Mouse (Mus musculus): ENCODE data around the gene Zfp523.
"Not testable (repeated sequence)": the region's sequence is repeated elsewhere in the genome, so short reads cannot be mapped to it uniquely, and the experiment has no call there.

The Zfp523 gene

DNA sequence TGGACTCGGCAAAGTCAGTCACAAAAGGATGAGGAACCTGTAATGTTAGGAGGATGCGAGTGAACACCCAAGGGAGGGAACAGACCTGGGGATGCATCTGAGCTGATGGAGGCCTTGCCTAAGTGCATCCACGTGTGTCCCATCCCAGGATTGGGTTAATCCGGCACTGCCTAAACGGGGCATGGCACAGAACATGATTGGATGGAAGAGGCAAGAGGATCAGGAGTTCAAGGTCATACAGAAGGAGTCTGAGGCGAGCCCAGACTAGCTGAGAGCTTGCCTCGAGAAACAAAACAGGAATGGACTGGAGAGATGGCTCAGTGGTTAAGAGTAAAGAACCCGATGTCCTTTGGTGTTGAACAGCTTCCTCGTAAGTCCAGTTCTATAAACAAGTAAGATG lies 35.5 kb downstream of the Zfp523 start:
- DNase-seq = no peak

DNA sequence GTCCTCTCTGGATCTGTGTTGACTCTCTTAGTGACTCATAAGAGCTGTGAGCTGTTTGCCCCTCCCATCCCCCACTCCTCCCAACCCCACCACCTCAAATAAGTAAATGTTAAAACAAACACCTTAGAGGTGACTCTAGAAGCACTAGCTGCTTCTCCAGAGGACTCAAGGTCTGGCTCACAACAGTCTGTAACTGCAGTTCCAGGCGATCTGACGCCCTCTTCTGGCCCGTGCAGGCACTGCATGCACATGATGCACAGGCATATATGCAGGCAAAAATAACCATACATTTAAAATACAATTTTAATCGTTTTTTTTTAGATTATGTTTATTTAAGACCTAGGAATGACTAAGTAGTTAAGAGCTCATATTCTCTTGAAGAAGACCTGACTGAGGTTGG lies 36.3 kb downstream of the Zfp523 start:
- peak; percentile 66 to 72 for DNase-seq

DNA sequence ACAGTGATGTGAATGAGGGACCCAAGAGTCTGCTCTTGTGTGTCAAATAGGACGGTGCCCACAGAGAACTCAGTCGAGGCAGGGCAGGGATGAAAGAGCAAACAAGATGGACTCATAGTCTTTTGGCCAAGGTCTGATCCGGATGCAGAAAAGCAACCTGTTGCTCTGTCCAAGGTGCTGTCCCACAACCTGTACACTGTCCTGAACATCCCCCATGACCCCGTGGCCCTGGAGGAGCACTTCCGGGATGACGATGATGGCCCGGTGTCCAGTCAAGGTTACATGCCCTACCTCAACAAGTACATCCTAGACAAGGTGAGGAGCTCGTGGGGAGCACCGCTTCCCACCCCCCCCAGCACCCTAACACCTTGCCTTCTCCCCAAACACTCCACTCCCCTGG lies 39.9 kb downstream of the Zfp523 start:
- no peak for DNase-seq

DNA sequence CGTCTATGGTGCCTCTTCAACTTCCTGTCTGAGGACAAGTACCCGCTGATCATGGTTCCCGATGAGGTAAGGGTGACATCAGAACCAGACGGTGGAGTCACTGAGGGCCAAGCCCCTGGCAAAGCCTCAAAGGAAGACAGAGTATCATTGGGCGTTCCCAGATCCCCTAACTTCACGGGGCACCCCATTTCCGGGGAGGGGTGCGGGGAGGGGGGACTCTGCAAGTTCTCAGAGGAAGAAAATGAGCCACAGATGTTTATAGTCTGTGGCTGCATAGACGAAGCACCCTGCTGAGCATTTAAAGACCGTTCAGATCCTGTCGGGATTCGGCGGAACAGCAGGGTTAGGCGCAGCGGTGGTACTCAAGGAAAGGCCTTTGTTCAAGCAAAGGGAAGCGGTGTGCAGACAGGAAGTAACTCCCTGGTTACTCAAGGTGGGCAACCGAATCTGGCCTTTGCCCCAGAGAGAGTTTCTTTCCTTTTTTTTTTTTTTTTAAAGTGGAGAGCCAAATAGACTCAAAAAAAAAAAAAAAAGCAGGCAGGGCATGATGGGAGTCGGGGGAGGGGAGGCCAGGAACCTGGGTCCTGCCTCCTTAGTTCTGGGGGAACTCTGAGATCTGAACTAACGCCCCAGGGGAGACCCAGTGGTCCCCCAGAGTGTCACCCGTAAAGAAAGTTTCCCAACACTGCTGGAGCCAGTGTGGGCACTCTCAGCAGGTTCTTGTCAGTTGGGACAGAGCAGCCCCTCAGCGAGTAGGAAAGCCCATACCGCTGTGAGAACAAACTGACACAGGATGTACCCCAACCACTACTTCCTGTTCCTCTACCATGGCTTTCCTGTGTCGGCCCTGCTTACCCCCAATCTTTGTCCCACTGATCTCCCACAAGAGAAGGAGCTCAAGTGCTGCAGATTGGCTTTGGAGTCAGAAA lies 41.1 kb downstream of the Zfp523 start:
- DNase-seq = peak; percentile 57 to 61

DNA sequence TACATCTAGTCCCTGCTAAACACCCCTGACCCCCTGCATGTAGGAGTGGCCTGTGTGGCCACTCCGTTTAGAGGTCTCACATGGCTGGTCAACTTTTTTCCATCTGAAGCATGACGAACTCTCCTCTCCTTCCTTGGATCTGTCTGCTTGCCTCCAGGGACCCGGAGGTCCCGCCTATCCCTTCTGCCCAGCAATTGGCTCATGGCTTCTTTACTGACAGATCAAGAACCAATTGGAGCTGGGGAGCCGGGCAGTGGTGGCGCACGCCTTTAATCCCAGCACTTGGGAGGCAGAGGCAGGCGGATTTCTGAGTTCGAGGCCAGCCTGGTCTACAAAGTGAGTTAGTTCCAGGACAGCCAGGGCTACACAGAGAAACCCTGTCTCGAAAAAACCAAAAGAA lies 45.5 kb downstream of the Zfp523 start:
- DNase-seq = not testable (repeated sequence)

DNA sequence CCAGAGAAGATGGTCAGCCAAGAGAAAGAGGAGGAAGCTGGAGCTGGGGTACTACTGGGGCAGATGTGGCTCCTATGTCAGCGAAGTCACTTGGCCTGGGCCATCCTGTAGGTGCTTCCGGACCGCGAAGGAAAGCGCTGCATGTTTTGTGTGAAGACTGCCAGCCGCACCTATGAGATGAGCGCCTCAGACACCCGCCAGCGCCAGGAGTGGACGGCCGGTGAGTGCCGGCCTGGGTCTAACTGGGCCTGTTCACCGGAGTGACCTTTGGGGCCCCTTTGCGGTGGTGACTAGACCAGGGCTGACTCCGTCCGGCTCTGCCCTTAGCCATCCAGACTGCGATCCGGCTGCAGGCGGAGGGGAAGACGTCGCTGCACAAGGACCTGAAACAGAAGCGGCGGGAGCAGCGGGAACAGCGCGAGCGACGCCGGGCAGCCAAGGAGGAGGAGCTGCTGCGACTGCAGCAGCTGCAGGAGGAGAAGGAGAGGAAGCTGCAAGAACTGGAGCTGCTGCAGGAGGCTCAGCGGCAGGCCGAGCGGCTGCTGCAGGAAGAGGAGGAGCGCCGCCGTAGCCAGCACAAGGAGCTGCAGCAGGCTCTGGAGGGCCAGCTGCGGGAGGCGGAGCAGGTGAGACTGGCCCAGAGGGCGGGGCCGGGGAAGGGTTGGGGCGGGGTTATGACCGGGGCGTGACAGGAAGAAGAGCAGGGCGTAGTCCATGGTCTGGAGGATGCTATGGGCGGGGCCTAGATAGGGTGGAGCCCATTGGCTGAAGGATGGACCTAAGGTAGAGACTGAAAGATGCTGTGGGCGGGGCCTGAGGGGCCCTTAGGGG lies 46.8 kb downstream of the Zfp523 start:
- peak; percentile 96 to 97 for DNase-seq

DNA sequence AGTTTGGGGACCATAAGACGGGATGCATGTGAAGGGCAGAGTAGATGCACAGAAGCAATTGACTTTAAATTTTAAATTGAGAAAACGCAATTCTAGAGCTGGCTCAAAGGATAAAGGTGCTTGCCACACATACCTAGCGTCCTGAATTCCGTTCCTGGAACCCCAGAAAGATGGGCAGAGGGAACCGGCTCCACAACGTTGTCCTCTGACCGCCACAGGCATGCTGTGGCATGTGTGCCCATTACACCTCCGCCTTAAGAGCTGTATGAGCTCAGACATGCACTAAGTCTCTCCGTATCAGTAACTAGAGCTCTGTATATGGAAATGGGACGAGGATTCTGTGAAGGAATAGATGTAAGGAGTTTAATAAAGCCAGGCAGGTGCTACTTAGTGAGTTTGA lies 47.7 kb downstream of the Zfp523 start:
- DNase-seq = no peak

DNA sequence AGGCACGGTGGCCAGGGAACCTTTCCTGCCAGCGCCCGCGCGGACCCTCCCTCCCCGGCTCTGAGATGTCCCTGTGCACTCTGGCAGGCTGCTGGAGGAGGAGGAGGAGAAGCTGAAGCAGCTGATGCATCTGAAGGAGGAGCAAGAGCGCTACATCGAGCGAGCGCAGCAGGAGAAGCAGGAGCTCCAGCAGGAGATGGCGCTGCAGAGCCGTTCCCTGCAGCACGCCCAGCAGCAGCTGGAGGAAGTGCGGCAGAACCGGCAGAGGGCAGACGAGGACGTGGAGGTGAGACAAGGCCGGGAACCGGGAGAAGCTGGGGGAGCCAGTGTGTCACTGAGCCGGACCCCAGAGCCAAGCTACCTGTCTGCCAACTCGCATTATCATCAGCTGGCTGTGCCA lies 49.1 kb downstream of the Zfp523 start:
- DNase-seq = peak; percentile 74 to 78

DNA sequence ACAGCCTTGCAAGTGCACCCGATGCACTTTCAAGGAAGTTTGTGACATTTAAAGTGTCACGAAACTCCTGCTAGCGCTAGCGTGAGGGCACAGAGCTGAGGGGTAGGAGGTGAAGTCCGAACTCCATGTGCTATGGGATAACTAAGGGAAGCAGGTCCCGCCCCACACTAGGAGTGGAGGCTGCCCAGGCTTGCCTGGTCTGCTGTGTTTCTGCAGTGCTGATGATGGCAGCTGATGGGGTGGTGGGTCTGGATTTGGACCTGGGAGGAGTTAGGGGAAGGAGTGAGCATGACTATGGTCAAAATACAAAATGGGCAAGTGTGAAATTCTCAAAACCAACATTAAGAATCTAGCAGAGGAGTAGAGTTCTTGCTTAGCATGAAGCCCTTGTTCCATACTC lies 53.6 kb downstream of the Zfp523 start:
- DNase-seq = no peak

DNA sequence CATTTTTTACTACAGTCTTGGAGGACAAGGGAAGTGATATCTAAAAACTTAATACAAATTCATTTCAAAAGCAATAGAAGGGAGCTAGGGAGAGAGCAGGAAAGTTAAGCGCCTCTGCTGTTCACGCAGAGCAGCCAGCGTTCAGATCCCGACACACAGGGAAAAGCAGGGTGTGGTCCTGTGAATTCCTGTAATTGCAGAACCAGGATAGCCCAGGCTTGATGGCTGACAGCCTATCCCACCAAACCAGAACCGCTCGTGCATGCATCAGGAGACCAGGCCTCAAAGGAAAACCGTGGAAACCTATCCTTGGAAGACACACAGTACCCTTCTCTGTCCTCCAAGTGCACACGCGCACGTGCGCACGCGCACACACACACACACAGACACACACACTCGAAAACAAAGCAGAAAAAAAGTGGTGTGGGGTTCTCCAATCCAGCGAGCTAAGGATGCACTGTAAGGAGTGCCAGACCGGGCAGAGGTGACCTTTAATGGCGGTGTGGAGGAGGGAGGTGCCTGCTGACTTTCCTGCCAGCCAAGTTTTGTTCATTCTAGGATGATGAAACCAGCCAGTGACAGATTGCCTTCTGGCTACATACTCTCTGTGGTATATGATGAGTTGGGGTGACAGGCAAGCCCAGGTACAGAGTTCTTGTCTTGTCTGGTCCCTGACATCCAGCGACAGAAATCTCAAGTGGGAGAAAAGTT lies 54.3 kb downstream of the Zfp523 start:
- no peak for DNase-seq

DNA sequence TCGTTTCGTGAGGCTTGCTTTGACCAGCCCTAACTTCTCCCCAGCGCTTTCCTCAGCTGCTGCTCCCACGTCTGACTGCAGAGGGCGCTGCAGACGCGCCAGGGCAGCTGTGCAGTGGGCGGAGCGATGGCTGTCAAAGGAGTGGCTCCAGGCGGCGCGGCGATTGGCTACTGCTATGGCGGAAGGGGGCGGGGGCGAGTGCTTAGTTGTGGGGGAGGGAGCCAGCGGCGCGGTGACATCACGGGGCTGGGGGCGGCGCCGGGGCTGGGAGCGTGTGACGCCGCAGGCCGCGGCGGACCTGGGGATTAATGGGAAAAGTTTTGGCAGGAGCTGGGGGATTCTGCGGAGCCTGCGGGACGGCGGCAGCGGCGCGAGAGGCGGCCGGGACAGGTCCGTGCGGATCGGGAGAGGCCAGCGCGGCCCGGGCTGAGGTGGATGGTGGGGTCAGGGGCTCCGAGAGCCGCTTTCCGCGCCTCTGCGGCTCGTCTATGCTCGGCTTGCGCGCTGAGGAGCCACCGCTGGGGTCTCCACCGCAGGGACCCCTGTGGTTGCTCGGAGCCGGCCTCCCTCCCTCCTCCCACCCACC lies 55.6 kb downstream of the Zfp523 start, which contains the start of gene Ppard:
Gene Ppard, plus strand, starts transcription at position 226 of the 586 bp plus-strand sequence.
- peak; percentile 97 to 98 for DNase-seq

DNA sequence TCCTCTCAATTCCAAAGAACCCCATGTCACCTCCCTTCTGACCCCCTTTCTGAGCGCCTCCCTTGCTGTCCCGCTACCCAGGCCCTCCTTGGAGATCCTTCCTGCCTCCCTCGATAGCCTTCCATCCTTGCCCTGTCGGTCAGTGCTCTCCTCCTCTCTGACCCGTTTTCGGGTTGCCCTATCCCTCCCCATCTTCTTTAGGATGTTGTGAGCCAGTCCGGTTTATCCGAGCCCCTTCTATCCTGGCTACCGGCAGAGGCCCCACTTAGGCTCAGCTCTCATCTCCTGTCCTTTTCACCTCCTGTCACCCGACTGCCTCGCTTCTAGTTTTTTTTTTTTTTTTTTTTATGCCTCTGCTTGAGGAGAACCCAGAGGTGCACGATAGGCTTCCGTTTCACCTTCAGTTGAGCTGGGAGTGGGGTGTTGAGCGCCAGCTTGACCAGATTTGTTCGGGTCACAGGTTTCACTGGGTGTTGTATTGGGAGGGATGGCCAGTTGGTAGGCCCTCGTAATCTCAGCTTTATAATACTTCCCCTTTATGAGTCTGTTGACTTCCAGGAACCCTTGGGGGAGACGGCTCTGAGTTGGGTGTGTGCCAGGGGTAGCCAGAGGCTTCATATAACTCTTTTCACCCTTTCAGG lies 56.3 kb downstream of the Zfp523 start:
- peak; percentile 56 to 65 for DNase-seq

DNA sequence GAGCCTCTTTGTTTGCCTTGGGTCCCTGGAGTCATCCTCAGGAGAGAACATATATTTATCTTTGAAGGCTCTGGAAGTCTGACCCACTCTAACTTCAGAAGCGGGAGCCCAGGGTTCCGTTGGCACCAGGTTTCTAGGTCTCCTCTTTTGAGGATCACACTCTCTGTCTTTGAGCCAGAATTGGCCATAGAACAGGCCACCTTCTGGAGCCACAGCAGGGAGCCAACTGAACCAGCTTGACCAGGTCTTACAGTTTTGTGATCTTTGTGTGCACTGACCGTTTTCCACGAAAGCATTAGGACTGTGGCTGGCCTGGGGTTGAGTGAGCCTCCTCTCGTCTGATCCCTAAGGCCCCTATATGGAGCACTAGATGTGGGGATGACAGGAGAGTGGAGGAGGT lies 57.7 kb downstream of the Zfp523 start:
- no peak for DNase-seq

DNA sequence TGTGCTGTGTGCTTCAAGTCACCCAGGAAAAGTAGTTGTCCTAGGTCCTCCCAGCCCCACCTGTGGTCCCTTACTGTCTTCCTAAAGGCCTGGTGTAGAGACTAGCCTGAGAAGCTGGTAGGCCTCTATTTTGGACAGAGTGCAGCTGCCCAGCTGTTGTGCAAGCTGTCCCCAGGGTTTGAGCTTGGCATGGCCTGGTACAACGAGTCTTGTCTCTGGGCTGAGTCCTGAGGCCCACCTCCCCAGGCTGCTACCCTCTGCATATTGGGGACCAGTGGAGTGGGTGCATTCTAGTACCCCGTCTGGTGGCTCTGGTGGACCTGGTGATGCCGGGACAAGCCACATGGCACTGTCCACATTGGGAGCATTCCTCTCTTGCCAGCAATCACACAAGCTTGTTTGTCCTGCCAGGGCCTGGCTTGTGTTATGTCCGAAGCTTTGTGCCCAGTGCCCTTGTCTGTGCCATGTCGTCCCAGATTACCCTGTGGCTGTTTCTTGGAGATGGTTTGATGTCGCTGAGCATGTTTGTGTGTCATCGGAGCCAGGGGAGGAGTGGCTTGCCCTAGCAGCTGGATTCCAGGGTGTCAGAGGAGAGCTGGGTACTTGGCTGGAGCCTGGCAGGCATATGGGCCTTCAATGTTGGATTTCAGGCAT lies 59.2 kb downstream of the Zfp523 start:
- DNase-seq = no peak

DNA sequence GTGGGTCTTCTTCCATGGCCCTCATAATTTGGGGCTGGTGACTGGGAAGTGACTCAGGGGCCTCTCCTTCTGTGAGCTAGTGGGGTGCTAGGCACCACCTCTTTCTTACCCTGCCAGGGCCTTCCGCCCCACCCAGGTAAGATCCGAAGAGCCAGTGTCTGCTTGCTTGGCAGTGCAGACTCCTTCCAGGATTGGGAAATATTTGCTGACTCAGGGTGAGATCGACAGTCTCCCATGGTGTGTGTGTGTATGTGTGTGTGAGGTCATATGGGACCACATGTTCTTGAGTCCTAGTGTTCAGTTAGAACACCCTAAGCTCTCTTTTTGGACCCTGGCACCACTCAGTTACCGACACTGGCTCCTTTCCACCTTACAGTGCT lies 59.7 kb downstream of the Zfp523 start:
- no peak for DNase-seq

DNA sequence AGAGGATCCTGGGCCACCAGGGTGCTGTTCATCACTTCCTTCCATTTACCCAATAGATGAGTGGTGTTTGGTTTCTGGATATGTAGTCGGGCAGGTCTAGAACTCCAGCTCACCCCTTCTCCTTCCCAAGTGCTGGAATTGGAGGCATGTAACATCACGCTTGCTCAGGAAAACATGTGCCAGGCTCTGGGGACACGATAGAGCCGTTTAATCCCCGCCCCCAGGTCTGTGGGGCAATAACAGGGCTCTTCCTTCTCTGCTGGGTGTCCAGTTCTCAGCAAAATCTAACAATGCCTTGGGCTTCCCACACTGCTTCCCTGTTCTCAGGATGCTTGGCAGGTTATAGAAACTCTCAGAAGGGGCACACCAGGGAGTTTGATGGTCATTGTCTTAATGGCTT lies 60.4 kb downstream of the Zfp523 start:
- no peak for DNase-seq

DNA sequence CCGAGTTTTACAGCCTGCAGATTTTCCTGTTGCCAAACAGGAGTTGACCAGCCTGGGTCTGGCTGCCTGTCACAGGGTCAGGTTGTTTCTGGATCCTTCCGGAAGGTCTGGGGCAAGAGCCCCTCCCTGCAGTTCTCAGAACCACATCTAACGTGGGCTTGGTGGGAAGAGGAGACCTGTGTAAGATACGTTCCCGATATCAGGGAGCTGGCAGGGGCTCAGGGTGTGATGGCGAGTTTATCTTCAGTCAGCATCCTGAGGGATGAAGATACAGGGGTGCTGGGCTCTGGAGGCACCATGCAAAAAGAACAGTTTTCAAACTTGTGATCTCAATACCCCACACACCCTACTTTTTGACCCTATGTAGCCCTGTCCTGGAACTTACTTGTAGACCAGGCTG lies 60.9 kb downstream of the Zfp523 start:
- DNase-seq = no peak

DNA sequence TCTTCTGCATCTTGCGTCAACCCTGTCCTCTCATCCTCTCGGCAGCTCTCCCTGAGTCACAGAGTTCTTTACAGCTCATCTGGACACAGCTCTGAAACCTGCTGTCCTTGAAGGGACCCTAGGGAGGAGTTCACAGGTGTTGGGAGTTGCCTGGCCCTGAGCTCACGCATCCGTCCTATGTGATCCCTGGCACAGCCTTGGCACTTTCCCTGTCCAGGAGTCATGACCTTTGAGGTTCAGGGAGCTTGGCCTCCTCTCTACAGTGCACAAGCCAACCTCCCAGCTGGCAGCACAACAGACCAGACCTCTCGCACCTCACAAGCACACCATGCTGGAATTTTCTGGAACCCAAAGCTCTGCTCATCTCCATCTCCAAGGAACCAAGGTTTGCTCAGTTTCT lies 63.9 kb downstream of the Zfp523 start:
- DNase-seq = no peak

DNA sequence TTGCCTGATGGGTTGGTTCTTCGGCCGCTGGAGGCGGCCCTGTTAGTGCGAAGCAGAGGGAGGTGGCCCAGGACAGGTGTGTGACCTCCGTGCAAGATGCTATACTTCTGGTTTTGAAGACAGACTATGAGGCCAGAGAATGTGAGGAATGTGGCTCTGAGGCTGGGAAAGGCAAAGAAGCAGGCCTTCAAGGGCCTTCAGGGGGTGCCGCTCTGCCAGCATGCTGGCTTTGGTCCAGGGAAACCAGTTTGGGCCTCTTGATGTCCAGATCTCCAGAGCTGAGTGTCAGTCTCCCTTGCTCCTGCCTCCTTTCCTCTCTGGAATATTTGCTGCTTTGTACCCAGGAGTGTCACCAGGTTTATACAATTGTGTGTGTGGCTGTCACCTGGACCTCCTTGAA lies 65.4 kb downstream of the Zfp523 start:
- DNase-seq = no peak

DNA sequence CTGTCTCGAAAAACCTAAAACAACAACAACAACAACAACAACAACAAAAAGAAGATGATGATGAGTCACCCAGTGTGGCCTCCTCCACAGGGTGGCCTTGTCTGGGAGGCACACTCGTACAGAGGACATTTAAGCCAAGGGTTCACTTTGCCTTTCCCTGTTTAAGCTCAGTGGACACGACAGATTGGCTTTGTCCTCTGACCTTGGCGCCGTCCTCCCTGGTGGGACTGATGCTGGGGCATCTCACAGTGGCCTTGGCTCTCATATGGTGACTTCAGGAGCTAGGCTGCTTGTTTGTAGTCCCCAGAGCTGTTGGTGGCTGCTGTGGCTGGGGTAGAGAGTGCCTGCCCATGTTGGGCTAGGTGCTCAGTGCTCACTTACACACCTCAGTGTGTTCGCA lies 67.3 kb downstream of the Zfp523 start:
- DNase-seq = no peak

DNA sequence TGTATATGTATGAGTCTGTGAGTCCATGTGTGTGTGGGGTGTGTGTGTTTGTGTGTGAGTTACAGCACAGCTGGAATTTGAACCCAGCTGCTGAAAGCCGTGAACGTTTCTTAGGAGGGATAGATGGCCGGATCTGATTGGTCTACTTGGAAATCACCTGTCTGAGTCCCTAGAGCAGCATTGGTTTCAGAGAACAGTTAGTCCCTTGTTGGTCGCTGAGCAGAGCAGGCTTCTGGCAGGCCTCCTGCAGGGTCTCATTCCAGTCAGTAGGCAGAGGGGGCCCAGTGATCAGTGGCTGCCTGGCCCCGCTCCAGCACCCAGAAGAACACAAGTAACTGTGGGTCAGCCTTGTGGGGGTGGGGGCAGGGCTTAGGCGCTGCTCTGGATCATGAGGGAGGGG lies 67.8 kb downstream of the Zfp523 start:
- no peak for DNase-seq

DNA sequence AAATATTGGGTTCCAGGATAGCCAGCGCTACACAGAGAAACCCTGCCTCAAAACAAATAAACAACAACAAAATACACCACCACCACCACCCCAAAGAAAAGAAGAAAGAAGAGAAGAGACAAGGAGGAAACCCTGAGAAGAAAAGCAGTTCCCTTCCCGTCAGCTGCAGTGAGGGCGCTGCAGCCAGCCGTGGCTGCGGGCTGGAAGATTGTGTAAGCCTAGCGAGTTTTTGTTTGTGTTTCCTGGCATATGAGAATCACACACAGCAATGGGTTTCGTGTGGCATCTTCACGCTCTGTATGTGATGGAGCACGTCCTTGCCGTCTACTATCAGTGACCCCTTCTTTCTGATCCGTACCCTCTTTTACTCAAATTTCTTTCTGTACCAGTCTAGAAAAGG lies 69.7 kb downstream of the Zfp523 start:
- no peak for DNase-seq

All from B cell, adult 2 months (primary cell).